Mouse (Mus musculus) thymus, adult 2 months (tissue): ENCODE data around the gene Rnf41.

Source experiments
- CTCF ChIP-seq: fragments of 200-500 bp; IDR thresholded peaks from 2 replicates; pipeline ENCODE4 v1.5.1; 2012; ENCODE audit warnings: mild to moderate bottlenecking, control low read depth, low read length, moderate library complexity, borderline replicate concordance; ENCODE audit not compliant: control insufficient read depth, poor library complexity, insufficient read depth; ENCODE audit errors: extremely low read depth
- POLR2A ChIP-seq: fragments of 200-500 bp; IDR thresholded peaks from 2 replicates; pipeline ENCODE4 v1.6.1; 2012; ENCODE audit warnings: mild to moderate bottlenecking, low read length, control low read depth, moderate library complexity; ENCODE audit not compliant: control insufficient read depth, poor library complexity, insufficient read depth; ENCODE audit errors: extremely low read depth

DNA sequence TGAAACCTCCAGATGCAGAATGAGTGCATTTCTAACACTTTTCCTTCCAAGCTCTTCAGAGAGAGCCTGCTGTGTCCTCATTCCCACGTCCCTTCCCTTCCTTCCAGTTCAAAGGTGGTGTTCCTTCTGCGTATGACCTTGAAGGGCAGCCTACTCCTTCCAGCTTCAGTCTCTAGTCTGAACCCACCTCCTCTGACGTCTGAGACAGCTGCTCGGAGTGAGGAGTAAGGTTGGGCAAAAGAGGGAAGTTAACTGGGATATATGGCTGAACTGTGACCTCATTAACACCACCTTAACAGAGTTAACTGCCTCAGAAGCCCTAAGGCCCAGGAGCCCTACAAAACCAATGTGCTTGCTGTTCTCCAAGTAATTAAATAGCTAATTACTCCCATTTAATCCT, 40.9 kb upstream of the Rnf41 start:
- TF ChIP-seq CTCF (no peak), POLR2A (no peak)
